Mouse (Mus musculus) retina, embryonic 14.5 days (tissue): Measurements from ENCODE around the gene Serpinb7.

Experiments
- DNase-seq: peaks from one replicate; pipeline ENCODE4 v3.0.0-alpha.2; 2015; ENCODE audit warnings: low spot score

Gene Serpinb7

DNA sequence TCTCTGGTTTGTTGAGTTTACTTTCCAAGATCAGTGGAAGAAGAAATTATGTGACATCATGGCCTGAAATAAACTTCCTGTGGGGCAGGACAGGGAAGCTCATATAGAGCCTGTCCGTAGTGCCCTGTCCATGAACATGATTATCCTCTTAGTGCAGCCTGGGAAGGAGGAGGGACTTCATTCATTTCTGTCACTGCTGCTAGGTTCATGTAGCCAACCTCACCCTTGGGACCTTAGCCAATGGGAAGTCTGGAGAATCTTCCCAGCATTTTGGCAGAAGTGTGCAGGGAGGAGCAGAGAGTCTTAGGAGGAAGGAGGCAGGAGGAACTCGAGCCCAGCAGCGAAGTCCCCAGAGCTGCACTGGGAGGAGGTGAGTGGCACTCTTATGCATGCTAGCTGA is at the start of gene Serpinb7:
Gene Serpinb7 (plus strand): TSS at position 301 of the 400 bp plus-strand sequence.
- DNase-seq, result no peak

GRCm38 (mm10) chr1:107350392-107350791 is 49.1 kb upstream of the Serpinb7 start:
- no peak for DNase-seq

- DNase-seq, result no peak
These were observed 48.3 kb upstream of the Serpinb7 start for GRCm38 (mm10) chr1:107351115-107351514.

- no peak for DNase-seq
These were observed 46.4 kb upstream of the Serpinb7 start for GRCm38 (mm10) chr1:107353046-107353445.

GRCm38 (mm10) chr1:107360898-107361297 is 38.6 kb upstream of the Serpinb7 start, which contains the start of gene Serpinb11:
TSS of gene Serpinb11 (plus strand) at chr1:107361198.
- DNase-seq, result no peak

DNA sequence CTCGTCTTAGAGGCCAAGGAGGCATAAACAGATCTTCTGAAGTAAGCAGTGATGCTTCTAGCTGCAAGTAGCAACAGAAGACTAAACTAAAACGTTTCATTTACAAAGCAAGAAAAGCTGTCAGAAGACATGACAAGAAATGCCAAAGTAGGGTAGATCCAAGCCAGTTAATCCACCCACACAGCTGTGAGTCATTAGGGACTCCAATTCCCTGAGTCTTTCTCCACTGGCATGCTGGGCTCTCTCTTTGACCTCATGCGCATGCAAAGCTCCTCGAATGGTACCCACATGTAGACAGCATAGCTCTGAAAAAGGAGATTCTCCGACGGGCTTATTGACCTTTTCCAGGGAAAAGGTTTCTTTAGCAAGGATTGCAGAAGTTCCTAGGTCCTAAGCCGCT is 33.5 kb upstream of the Serpinb7 start:
- no peak for DNase-seq

GRCm38 (mm10) chr1:107368944-107369343 is 30.5 kb upstream of the Serpinb7 start:
- no peak for DNase-seq

DNA sequence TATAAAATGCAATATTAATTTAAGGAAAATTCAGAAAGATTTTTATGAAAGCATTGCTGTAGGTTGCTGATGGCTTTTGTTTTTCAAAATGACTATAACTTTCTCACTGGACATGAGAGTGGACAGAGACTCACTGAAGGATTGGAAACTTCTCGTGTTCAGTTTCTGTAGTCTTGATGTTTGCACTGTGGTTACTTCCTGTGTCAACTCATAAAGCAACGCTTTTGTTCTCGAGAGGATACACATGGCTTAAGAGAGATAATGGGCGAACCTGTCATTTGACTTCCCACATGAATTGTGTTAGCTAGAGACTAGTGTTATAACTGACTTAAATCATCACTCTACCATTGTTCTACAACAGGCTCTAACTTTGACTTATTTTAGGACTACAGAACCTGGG is 22.5 kb upstream of the Serpinb7 start:
- no peak for DNase-seq

DNA sequence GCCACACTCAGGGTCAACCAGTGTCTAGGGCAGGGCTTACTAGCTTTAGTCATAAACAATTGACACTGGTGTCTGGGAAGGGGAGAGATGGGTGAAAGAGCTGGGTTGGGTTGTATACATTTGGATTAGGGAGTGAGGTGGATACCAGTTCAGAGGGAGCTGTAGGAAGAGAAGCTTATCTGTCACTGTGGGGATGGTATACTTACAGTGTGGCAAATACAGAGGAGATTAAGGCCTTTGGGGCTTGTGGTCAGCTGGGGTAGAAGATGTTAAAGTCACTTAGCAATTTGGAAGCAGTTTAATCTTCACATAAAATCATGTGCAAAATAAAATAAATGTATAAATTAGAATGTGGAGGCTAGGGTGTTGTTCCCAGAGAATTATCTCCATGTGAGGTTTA is 21.1 kb upstream of the Serpinb7 start:
- no peak for DNase-seq

GRCm38 (mm10) chr1:107381491-107381890 is 18.0 kb upstream of the Serpinb7 start:
- no peak for DNase-seq

DNA sequence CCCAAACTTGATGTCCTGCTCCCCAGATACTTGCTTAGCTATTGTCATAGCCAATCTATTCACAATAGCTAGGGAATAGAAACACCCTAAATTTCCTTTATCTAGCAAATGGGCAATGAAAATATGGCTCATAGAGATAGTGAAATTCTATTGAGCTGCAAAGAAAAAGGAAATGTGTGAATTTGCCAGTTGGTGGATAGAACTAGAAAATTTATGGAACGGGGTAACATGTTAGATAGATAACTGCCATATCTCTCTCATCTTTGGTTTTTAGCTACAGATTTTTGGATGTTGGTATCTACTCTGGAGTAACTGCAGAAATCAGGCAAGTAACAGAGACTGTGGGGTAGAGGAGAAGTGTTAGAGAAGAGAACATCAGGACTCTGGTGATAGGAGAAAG is 17.1 kb upstream of the Serpinb7 start:
- DNase-seq, result no peak

GRCm38 (mm10) chr1:107384532-107384931 is 14.9 kb upstream of the Serpinb7 start:
- no peak for DNase-seq

GRCm38 (mm10) chr1:107389753-107390152 is 9.7 kb upstream of the Serpinb7 start:
- DNase-seq, result no peak

- DNase-seq, result no peak
These were observed 2.0 kb upstream of the Serpinb7 start for GRCm38 (mm10) chr1:107397481-107397880.

GRCm38 (mm10) chr1:107402082-107402481 is 2.6 kb downstream of the Serpinb7 start:
- no peak for DNase-seq

DNA sequence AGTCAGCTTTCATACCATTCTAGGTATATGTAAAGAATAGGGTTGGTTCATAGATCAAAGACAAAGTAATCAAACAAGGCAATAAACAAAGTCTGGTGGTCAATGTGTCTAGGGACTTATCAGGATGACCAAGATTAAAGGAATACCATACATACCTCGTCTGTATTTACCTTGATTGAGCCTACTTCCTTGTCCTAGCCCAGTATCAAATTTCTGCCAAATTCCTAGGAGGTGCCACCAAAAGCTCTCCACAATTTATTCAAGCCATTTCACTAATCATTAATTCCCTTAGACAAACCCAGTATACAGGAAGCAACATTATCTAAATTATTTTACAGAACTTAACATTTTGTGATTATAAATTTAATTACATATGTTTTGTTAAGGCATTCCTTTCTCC is 15.2 kb downstream of the Serpinb7 start:
- DNase-seq, result no peak

GRCm38 (mm10) chr1:107422487-107422886 is 23.0 kb downstream of the Serpinb7 start:
- DNase-seq, result no peak

DNA sequence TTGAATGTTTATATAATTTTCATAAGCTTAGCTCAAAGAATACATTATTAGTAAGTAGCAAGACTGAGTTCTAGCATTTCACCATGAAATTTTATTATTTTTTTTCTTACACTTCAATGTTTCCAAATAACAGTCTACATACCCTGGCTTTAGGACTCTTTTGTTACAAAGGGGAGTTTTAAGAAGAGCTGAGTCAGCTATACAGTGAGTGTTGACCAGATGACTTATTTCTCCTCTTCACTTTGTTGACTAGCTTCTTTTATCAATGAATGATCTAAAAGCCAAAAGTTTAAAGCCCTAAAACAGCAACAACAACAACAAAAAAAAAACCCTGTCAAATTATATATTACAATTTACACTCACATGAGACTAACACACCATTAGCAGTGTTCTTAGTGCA is 31.8 kb downstream of the Serpinb7 start:
- no peak for DNase-seq

DNA sequence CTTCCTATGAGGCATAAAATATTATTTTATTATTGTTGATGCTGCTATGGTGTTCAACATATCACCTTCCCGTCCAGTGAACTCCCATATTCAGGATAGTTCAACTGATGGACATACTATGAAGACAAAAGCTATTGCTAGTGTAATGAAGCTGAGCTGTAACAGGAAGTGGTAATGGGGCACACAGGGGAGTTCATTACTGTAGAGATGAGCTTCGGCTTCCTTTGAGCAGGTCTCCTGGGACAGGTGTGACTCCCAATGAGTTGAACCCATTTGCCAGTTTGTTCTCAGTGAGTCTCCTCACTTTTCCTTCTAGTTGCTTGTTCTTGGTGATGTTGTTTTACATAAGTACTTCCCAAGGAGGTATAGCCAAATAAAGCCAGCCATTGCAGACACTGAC is 36.1 kb downstream of the Serpinb7 start:
- DNase-seq, result no peak

DNA sequence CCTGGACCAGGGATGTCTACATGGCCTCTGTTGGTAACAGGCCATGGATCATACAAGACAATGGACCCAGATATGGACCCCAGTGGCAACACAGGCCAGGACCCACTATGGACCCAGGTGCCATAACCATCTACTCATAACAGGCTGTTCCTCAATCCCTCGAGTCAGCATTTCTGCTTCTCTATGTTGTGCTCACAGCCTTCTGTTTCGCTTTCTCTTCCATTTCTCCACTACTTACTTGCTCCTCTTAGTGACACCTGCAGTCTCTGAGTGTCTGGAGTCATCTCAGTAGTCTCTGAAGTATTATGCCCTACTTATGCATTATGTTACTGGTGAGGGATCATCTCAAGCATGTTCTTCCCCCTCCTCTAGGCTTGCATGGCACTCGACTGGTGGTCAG is 40.0 kb downstream of the Serpinb7 start:
- DNase-seq, result no peak

GRCm38 (mm10) chr1:107445352-107445751 is 45.9 kb downstream of the Serpinb7 start:
- DNase-seq, result peak; percentile 62

- no peak for DNase-seq
These were observed 47.9 kb downstream of the Serpinb7 start for GRCm38 (mm10) chr1:107447228-107447931.

- DNase-seq, result no peak
These were observed 80.5 kb downstream of the Serpinb7 start for GRCm38 (mm10) chr1:107479909-107480308.

DNA sequence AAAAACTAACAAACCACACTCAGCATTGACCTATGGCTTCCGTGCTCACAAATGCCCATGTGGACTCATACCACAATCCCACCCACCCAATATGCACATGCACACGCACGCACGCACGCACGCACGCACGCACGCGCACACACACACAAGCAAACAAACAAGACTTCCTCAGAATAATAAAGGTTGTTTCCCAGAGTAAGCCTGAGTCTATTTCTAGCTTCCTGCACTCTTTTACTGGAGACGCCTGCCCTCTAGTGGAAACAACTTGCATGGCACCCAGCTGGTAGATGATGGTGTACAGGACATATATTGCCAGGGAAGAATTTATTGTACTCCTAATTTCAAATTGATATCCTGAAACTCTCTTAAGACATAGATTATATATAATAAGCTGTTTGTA is 82.0 kb downstream of the Serpinb7 start:
- peak; percentile 88 for DNase-seq
